Mouse (Mus musculus): Measurements from ENCODE around the gene Mrpl24. TPM values are rescaled to one million over a fixed set of nuclear protein-coding genes. Genes with fewer than 3 reads are reported as not detected.

The Mrpl24 gene
- polyA plus RNA-seq, 1 experiment: 72.4 TPM

DNA sequence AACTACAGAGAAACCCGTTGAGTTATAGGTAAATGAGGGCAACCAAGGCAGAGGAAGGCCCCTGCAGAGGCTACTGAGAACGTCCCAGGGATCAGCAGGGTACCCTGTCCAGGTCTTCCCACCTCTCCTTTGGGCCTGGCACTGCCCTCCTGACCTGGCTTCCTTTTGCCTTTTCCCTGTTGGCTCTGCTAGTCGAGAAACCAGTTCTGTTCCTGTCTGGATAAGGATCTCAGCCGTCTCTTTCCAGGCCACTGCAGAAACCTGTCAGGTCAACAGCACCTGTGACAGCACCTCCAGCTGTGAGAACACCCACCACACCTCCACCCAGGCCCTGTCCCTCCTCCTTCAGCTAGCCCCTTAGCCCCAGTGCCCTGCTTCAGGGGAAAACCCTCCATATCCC is 39.2 kb downstream of the Mrpl24 start:
- Histone ChIP-seq H3K36me3 (ENCODE audit: control insufficient read depth, insufficient read depth, low read length) (no peaks in the 10 kb centered on the region), H3K4me3 (ENCODE audit: control insufficient read depth, insufficient read depth, low read length) (no peak overlapping the region), H3K4me1 (replicated peaks; ENCODE audit: control insufficient read depth, insufficient read depth, low read length) (0 out of 2 replicates have a peak, but pooled peaks cover 3% of the 10 kb centered on the region), H3K27ac (ENCODE audit: control insufficient read depth, insufficient read depth, low read length) (no peak overlapping the region), H3K27me3 (ENCODE audit: control insufficient read depth, insufficient read depth, low read length) (no peaks in the 10 kb centered on the region; the same call in 1 of the 2 replicates)
- DNase-seq: no peak
- 79% methylated on average over 4 of the region's 4 CpGs for WGBS
- TF ChIP-seq POLR2A (IDR thresholded peaks at IDR 0.05; ENCODE audit: control insufficient read depth, extremely low read depth, insufficient read depth, low read length, poor library complexity) (no peak), CTCF (IDR thresholded peaks at IDR 0.05; ENCODE audit: borderline replicate concordance, control insufficient read depth, extremely low read depth, insufficient read depth, low read length, poor library complexity) (no peak)

DNA sequence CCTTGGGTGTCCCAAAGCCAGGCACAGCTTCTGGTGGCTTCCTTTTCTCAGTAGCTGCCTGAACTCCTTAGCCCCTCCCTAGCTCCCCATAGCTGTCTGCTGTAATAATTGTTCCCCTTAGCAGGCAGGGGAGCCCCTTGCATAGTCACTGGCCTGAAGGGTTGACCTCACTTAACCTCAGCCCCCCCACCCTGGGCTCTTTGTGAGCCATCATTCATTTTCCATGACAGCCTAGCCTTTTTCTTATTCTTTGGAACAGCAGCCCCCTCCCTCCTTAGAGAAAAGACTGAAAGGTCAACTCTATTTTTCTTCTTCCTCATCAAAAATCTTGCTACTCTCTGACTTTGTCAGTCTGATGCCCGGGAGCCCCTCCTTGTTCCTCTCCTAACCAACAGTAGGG is 39.7 kb downstream of the Mrpl24 start:
- H3K27ac ChIP-seq (ENCODE audit: control insufficient read depth, insufficient read depth, low read length): no peak overlapping the region
- TF ChIP-seq CTCF (IDR thresholded peaks at IDR 0.05; ENCODE audit: borderline replicate concordance, control insufficient read depth, extremely low read depth, insufficient read depth, low read length, poor library complexity) (no peak), POLR2A (IDR thresholded peaks at IDR 0.05; ENCODE audit: control insufficient read depth, extremely low read depth, insufficient read depth, low read length, poor library complexity) (no peak)
- no peak for DNase-seq
- 41% methylated on average over 1 of the region's 1 CpGs for WGBS
- H3K27me3 ChIP-seq (ENCODE audit: control insufficient read depth, insufficient read depth, low read length): no peaks in the 10 kb centered on the region; the same call in 1 of the 2 replicates
- H3K36me3 ChIP-seq (ENCODE audit: control insufficient read depth, insufficient read depth, low read length): no peaks in the 10 kb centered on the region
- no peak overlapping the region for H3K4me3 ChIP-seq (ENCODE audit: control insufficient read depth, insufficient read depth, low read length)
- H3K4me1 ChIP-seq (replicated peaks; ENCODE audit: control insufficient read depth, insufficient read depth, low read length): 0 out of 2 replicates have a peak, but pooled peaks cover 3% of the 10 kb centered on the region

DNA sequence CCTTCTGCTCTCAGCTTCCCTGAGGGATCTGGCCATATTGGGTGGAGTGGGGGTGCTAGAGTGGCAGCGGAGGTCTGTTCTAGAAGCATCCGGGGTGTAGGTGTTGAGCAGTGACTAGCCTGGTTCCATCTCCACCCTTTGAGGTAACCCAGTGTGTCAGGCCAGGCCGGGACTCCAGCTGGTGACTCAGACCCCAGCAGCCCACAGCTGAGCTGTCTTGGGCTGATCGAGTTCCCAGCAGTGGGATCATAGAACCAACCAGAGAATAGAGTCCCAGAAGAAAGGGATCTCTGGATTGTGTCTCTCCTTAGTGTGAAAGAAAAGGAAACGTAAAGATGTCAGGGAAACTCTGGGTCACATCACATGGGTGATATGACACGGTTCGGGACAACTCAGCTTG is 40.1 kb downstream of the Mrpl24 start:
- H3K27me3 ChIP-seq (ENCODE audit: control insufficient read depth, insufficient read depth, low read length): no peaks in the 10 kb centered on the region; the same call in 1 of the 2 replicates
- DNase-seq: no peak
- no peaks in the 10 kb centered on the region for H3K36me3 ChIP-seq (ENCODE audit: control insufficient read depth, insufficient read depth, low read length)
- 0 out of 2 replicates have a peak, but pooled peaks cover 3% of the 10 kb centered on the region for H3K4me1 ChIP-seq (replicated peaks; ENCODE audit: control insufficient read depth, insufficient read depth, low read length)
- TF ChIP-seq POLR2A (IDR thresholded peaks at IDR 0.05; ENCODE audit: control insufficient read depth, extremely low read depth, insufficient read depth, low read length, poor library complexity): no peak
- TF ChIP-seq CTCF (IDR thresholded peaks at IDR 0.05; ENCODE audit: borderline replicate concordance, control insufficient read depth, extremely low read depth, insufficient read depth, low read length, poor library complexity): no peak
- no peak overlapping the region for H3K4me3 ChIP-seq (ENCODE audit: control insufficient read depth, insufficient read depth, low read length)
- H3K27ac ChIP-seq (ENCODE audit: control insufficient read depth, insufficient read depth, low read length): no peak overlapping the region
- 80% methylated on average over 7 of the region's 7 CpGs for WGBS

DNA sequence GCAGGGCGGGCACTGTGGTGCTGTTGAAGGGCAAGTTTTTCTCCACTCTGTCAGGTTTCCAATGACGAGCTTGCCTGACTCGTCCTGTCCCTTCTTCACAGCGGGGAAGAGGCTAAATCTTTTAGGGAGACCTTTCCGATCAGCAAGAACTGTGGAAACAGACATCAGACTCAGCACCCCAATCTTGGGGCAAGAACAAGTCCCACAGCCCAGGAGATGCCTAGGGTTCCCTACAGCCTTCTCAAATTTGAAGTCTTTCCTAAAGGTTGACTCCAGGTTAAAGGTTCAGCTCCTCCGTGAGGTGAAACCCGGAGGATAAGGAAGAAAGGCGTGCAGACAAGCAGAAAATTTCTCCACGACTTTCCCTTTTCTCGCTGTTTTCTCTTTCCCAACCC is 40.9 kb downstream of the Mrpl24 start:
- 53% methylated on average over 10 of the region's 10 CpGs for WGBS
- H3K4me3 ChIP-seq (ENCODE audit: control insufficient read depth, insufficient read depth, low read length): no peak overlapping the region

DNA sequence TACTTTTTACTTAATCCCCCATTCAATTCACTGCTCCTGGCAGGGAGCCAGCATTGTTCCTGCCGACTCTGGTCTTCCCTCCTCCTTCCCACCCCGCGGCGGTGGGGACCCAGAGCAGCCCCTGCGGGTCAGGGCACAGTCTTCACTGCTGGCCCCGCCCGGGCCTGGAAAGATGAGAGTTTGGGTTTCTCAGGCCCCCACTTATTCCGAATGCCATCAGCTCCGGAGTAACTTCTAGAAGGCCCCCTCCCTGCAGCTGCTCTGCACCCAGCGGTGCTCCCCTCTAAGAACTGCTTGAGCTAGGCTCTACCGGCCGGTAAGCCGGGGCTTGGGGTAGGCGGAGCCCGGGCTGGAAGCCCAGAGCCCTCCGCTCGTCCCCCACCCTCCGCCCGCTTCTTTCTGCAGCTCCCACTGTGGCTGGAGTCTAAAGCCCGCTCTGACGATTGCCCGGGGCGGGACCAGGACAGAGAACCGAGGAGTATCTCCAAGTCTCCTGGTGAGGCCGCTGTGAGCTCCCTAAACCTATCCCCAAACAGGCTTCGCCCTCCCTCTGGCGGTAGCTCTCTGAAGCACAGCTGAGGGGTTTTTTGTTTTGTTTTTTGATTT is 41.4 kb downstream of the Mrpl24 start:
- 0 out of 2 replicates have a peak, but pooled peaks cover 3% of the 10 kb centered on the region for H3K4me1 ChIP-seq (replicated peaks; ENCODE audit: control insufficient read depth, insufficient read depth, low read length)
- peak; percentile 65 for DNase-seq
- no peaks in the 10 kb centered on the region for H3K36me3 ChIP-seq (ENCODE audit: control insufficient read depth, insufficient read depth, low read length)
- H3K27ac ChIP-seq (ENCODE audit: control insufficient read depth, insufficient read depth, low read length): no peak overlapping the region
- H3K4me3 ChIP-seq (ENCODE audit: control insufficient read depth, insufficient read depth, low read length): no peak overlapping the region
- H3K27me3 ChIP-seq (ENCODE audit: control insufficient read depth, insufficient read depth, low read length): no peaks in the 10 kb centered on the region; the same call in 1 of the 2 replicates
- WGBS: 1% methylated on average over 27 of the region's 27 CpGs
- TF ChIP-seq POLR2A (IDR thresholded peaks at IDR 0.05; ENCODE audit: control insufficient read depth, extremely low read depth, insufficient read depth, low read length, poor library complexity): no peak
- peak; percentile 66; the same call in 1 of the 2 replicates for TF ChIP-seq CTCF (IDR thresholded peaks at IDR 0.05; ENCODE audit: borderline replicate concordance, control insufficient read depth, extremely low read depth, insufficient read depth, low read length, poor library complexity)

More for the DNA sequence above, 40.9 kb downstream of the Mrpl24 start:
- Histone ChIP-seq H3K27ac (ENCODE audit: control insufficient read depth, insufficient read depth, low read length) (no peak overlapping the region), H3K27me3 (ENCODE audit: control insufficient read depth, insufficient read depth, low read length) (no peaks in the 10 kb centered on the region; the same call in 1 of the 2 replicates), H3K36me3 (ENCODE audit: control insufficient read depth, insufficient read depth, low read length) (no peaks in the 10 kb centered on the region), H3K4me1 (replicated peaks; ENCODE audit: control insufficient read depth, insufficient read depth, low read length) (0 out of 2 replicates have a peak, but pooled peaks cover 3% of the 10 kb centered on the region)
- no peak for DNase-seq
- no peak for TF ChIP-seq POLR2A (IDR thresholded peaks at IDR 0.05; ENCODE audit: control insufficient read depth, extremely low read depth, insufficient read depth, low read length, poor library complexity)
- TF ChIP-seq CTCF (IDR thresholded peaks at IDR 0.05; ENCODE audit: borderline replicate concordance, control insufficient read depth, extremely low read depth, insufficient read depth, low read length, poor library complexity): no peak

DNA sequence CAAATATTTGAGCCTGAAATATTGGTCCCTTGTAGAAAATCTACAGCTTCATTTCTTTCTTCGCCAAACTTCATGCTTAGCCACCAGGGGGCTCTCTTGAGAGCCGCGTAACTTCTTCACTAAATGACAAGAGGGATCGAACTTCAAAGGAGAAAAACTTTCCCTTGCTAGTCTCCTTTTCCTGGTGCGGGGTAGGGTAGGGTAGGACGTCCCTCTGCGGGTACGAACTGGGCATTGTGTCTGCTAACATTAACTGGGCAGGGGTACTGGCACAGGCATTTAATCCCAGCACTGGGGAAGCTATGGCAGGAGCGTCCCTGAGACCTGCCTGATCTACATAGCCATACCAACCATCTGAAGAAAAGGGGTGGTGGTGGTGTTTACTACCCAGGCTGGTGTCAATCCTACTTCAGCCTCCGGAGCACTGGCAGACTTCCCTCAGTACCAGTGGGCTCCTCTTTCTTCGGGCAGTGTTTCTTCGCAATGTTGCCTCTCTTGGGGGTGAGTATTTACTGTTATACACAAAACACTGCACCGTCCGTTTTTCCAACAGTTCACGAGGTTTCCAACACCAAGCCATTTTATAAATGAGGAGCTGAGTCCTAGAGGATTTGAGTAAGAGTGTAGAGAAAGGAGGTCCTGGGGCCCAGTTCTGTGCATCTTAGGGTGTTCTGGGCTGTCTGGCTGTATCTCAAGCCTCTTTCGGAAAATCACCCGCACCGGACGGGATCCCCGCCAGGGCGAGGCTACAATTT is 51.1 kb downstream of the Mrpl24 start:
- no peak for TF ChIP-seq POLR2A (IDR thresholded peaks at IDR 0.05; ENCODE audit: control insufficient read depth, extremely low read depth, insufficient read depth, low read length, poor library complexity)
- TF ChIP-seq CTCF (IDR thresholded peaks at IDR 0.05; ENCODE audit: borderline replicate concordance, control insufficient read depth, extremely low read depth, insufficient read depth, low read length, poor library complexity): no peak
- Histone ChIP-seq H3K4me1 (replicated peaks; ENCODE audit: control insufficient read depth, insufficient read depth, low read length) (peaks cover 14% of the 10 kb centered on the region), H3K27ac (ENCODE audit: control insufficient read depth, insufficient read depth, low read length) (no peak overlapping the region), H3K27me3 (ENCODE audit: control insufficient read depth, insufficient read depth, low read length) (peaks cover 25% of the 10 kb centered on the region; the same call in 1 of the 2 replicates), H3K4me3 (ENCODE audit: control insufficient read depth, insufficient read depth, low read length) (no peak overlapping the region), H3K36me3 (ENCODE audit: control insufficient read depth, insufficient read depth, low read length) (no peaks in the 10 kb centered on the region)
- 5% methylated on average over 21 of the region's 21 CpGs for WGBS
- DNase-seq: peak; percentile 51
